In genomic region chr19:49841984-49842383, GRCm38 (mm10) we compare ENCODE assay signal across 18 mouse cellular contexts.
"Had no signal": no experiment of that assay in that cellular context is flagged by ENCODE, and none has a peak within 500 bp of the region (broad histone marks: within the 10 kb centered on the region; RNA-seq: fewer than 3 reads in every experiment).

No protein-coding gene starts in this region.

- H3K4me1 ChIP-seq: liver, embryonic 13.5 days; neural tube, embryonic 12.5 days; neural tube, embryonic 15.5 days had no signal

- H3K27me3 ChIP-seq: liver, embryonic 13.5 days; neural tube, embryonic 12.5 days; neural tube, embryonic 15.5 days had no signal

- H3K4me2 ChIP-seq: liver, embryonic 13.5 days; midbrain, embryonic 11.5 days; neural tube, embryonic 12.5 days; neural tube, embryonic 15.5 days had no signal

- H3K4me3 ChIP-seq: left cerebral cortex, adult 2 months; liver, embryonic 13.5 days; neural tube, embryonic 12.5 days; neural tube, embryonic 15.5 days had no signal

- H3K36me3 ChIP-seq: liver, embryonic 13.5 days; neural tube, embryonic 12.5 days; neural tube, embryonic 15.5 days had no signal

- DNase-seq: kidney, postnatal 25 days; layer of hippocampus, postnatal 36 days; liver, embryonic 13.5 days; lung, adult 2 months; lung, postnatal 14 days; lung, postnatal 4 days; right cerebral cortex, adult 18-20 months; right cerebral cortex, postnatal 14 days; right cerebral cortex, postnatal 4 days; thymus, adult 2 months; thymus, postnatal 14 days; thymus, postnatal 4 days had no signal

- H3K9ac ChIP-seq: liver, embryonic 13.5 days; neural tube, embryonic 12.5 days; neural tube, embryonic 15.5 days had no signal

- H3K9me3 ChIP-seq: neural tube, embryonic 12.5 days; neural tube, embryonic 15.5 days had no signal

- H3K27ac ChIP-seq: kidney, postnatal 0 days; left cerebral cortex, adult 2 months; liver, embryonic 13.5 days; neural tube, embryonic 12.5 days; neural tube, embryonic 15.5 days; stomach, postnatal 0 days had no signal
